Mouse (Mus musculus): ENCODE data around the gene Cant1. TPM values are rescaled to one million over a fixed set of nuclear protein-coding genes. Genes with fewer than 3 reads are reported as not detected.
A peak's percentile ranks its signal among the peaks of the same experiment; 100 is the strongest.

The Cant1 gene
- total RNA-seq (2021): 1 to 10 TPM; 9.3 to 9.9 TPM
- long read RNA-seq, experiment 1, full-length matches to known transcripts: 5 of 6 reads
- long read RNA-seq, experiment 1, partial matches to known transcripts: 0 of 6 reads
- long read RNA-seq, experiment 1, other reads (novel, unspliced or antisense): 1 of 6 reads
- long read RNA-seq, experiment 2, partial matches to known transcripts: 1 of 7 reads
- long read RNA-seq, experiment 2, other reads (novel, unspliced or antisense): 2 of 7 reads

DNA sequence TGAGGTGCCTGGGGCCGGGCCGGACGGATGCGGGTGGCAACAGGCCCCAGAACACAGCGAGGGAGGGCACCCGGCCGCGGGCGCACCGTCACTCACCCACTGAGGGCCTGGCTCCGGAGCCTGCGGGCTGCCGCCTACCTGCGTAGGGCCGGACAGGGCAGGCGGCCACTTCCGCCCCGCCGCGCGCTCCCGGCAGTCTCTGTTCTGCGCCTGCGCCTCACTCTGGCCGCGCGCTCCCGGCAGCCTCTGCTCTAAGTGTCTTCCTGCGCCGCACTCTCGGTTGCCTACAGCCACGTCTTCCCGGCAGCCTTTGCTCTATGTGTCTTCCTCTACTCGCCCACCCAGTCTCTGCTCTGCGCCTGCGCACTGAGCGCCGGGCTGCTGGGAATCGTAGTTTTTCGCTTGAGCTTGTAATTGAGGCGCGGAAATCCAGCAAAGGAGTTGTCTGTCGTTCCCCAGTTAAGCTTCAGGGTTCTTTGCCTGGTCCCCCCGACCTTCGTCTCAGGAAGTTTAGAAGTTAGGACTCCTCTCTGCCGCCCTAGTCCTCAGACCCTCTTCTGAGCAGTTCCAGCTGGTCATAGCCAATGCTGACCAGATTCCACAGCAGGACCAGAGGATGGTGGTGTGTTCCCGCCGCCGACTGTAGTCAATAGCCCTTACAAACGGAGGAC is at the start of gene Cant1:
TSS of gene Cant1 (minus strand) at position 253 of the 671 bp plus-strand sequence.
- DNase-seq: peak; percentile 98

DNA sequence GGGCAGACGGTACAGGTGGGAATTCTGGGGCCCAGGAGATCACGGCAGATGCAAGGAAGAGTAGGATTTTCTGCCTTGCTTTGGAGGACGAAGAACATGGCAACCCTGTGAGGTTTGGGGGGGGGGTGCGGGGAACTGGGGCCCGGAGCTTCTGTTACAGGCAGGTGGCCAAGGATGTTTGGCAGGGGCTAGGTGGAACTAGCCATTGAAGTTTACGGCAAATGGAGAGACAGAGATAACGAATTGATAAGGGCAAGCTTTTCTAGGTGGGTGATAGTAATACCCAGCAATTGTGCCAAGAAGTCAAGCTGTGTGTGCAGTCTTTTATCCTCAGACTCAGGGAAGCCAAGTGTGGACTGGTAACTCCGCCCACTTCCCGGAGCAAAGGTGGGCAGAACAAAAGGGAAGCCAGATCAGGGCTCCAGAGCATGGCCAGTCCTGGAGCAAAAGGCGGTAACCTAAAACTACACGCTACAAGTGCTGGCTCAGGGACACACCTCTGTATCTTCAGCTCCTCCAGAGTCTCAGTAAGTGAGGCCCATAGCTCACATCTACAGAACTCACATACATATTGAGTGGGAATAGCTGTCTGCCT is 48.7 kb upstream of the Cant1 start:
- DNase-seq: no peak

DNA sequence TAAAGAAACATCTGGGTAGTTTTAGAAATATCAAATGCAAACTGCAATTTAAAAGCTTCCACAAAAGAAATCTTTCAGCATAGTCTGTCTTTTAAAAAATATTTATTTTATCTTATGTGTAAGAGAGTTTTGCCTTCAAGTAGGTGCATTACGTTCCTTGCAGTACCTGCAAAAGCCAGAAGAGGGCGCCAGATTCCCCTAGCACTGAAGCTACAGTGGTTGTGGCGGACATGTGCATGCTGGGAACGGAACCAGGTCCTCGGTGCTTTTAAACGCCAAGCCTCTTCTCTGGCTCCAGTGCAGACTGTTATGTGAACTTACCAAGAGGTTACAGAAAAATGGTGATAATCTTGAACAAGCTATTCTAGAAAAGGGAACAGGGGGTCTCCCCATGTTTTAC is 41.4 kb upstream of the Cant1 start:
- no peak for DNase-seq

DNA sequence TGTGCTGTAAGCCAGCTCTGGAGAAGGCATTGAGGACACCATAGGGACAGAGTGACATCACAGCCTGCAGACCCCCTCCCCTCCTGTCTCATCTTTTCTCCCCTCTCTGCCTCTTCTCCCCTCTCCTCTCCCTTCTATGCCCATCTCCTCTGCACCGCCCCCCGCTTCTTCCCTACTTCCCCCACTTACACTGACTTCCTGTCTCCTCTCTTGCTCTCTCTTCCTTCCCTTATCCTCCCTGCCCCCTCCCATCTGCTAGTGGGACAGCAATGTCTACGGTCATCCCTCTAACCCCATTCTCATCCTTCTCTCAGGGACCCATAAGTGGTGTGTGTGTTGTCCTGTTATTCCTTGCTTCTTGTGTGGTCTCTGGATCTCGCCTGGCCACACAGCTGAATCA is 40.6 kb upstream of the Cant1 start:
- no peak for DNase-seq

DNA sequence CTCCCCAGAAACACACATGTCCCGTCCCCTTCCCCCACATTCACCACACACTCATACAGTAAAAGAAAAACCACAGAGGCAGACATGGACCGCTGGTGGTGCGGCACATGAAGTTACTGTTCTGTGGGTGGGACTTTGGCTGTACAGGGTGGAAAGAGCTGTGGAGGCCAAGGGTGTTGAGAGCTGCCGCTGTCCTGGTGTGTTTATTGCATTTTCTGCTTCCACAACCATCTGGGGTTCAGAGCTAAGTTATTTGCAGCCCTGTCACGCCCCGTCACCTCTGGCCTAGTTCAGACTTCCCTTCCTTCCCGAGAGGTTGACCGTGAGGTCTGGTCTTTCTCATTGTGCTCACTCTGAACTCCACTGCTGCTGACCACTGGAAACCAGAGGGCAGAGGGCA is 40.2 kb upstream of the Cant1 start:
- DNase-seq: peak; percentile 74

DNA sequence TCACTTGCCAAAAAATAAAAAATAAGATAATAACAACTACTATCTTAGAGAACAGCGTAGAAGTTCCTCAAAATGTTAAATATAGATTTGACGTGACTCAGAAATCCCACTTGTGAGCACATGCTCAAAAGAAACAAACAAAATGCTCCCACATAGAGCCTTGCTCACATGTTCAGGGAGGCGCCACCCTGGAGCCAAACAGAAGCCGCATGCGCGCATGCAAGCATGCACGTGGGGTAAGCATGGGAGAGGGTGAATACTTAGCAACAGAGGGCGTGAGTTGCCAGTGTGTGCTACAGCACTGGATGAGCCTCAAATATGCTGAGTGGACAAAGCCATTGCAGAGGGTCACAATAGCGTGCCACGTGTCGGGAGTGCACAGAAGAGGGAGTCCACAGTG is 38.1 kb upstream of the Cant1 start:
- DNase-seq: peak; percentile 44

DNA sequence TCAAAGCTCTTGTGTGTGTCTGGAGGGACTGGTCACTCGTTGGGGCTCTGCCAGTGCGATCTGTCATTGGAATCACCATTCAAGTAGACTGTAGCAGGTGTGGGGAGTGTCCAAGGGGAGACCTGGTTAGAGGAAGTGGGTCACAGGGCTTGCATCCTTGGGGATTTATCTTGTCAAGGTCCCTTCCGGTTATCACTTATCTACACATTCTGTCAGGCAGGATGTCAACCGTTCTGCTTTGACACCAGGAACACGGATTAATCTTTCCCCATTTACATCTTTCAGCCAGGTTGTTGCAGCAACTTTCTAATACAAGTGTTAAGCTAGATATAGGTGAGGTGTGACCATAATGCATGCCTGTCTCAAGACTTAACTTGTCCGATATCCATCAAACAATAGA is 36.9 kb upstream of the Cant1 start:
- no peak for DNase-seq

DNA sequence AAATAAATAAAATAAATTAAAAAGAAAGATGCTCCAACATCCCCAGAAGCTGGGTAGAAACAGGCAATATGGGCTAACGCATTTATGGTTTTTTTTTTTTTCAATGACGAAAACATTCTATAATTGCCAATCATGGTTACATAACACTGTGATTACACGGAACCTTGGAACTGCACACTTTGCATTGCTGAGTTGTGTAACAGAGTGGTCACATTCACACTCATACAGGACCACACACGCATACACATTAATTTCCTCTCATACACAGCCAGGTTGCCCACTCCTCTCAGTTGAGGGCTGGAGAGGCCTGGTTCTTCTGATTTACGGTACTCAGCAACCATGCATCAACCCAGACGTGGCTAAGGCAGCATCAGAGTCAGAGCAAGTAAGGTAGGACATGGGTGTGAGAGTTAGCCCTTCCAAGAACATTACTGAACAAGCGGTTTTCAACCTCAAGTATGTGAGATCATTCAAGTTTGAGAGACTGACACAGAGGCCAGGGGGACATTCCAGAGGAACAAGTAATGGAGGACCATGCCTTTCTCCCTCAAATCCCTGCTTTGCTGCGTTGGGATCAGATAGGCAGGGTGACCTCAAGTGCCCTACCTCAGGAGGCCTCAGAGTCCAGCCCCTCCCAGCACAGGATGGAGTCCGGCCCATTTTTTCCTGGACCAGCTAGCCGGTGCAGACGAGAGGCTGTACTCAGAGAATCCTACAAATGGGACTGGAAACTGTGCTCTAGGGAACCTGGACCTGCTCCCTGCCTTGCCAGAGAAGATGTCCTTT is 35.2 kb upstream of the Cant1 start:
- DNase-seq: peak; percentile 88

DNA sequence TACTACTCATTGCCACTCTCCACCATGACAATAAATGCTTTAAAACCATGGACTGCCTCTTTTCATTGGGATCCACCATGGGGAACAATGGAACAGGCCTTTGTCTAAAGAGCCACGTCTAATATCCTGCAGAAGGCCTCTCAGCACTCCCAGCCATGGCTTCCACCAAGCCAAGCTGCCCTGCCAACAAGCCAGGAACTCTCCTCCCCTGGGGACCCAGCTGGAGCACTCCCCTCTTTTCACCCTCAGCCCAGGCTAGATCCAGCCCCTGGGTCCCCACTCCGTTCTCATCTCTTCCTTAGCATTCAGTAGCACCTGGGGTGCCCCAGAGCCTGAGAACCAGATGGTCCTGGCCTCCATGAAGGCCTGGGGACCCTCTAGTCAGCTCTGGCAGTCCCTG is 34.1 kb upstream of the Cant1 start:
- no peak for DNase-seq

DNA sequence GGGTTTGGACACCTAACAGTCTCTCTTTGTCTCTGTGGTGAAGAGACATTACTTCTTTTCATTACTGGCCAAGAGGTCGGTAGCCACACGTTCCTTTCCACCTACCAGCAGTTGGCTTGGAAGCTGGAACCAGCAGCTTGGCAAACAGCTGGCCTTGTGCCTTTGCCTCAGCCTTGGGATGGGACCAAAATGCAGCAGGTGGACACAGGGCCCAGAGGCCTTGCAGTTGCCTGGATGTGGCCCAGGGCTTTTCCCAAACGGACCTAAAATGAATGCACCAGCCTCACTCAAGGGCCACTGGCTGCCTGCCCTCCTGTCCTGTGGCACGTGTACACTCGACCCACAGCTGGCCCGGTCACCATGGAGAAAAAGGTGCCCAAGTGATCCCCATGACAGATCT is 32.3 kb upstream of the Cant1 start:
- no peak for DNase-seq

DNA sequence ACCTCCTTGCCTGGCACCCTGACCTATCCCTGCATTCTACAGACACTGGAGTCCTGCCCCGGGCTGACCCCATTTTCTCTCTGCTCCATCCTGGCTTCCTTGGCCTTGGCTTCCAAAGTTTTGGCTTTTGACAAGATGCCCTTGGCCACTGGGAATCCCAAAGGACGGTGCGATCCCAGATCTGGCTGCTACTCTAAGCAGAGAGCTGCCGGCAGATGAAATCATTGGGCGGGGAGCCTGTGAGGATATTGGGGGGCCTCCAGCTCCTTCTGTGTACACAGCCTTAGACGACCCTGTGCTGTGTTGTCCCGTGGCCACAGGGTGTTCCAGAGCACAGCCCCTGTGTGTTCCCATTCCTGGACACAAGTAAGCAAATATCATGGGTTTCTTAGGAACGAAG is 29.5 kb upstream of the Cant1 start:
- peak; percentile 89 for DNase-seq

DNA sequence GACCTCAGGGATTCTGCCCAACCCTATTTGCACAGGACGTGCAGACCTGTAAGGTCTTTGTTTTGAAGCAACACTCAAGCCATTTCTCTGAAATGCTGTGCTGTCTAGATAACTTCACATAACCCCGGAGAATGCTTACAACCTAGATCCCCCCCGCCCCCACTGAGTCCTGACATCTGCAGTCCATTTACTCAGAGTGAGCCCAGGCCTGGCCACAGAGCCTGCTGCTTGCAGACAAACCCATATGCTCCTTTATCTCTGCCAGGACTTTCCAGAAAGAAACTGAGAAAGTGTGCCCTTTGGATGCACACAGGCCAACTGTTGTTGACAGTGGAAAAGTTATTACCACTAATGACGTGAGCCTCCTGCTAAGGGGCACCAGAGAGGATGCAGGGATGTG is 28.5 kb upstream of the Cant1 start:
- no peak for DNase-seq

DNA sequence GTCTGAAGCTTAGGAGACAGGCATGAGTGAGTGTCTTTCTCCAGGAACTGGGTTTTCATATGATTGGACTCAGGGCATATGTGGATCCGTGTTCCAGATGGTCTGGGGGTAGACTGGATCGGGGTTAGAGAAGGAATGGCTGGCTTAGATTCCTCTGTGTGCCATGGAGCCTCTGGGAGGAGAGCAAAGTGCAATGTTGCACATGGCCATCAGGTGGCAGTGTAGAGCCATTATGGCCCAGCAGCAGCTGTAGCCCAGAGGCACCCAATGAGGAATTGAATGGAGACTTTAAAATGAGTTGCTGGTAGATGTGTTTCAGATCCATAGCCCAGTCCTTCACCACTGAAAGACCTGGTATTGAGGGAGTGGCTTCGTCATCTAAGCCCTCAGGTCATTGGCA is 27.0 kb upstream of the Cant1 start:
- DNase-seq: no peak

DNA sequence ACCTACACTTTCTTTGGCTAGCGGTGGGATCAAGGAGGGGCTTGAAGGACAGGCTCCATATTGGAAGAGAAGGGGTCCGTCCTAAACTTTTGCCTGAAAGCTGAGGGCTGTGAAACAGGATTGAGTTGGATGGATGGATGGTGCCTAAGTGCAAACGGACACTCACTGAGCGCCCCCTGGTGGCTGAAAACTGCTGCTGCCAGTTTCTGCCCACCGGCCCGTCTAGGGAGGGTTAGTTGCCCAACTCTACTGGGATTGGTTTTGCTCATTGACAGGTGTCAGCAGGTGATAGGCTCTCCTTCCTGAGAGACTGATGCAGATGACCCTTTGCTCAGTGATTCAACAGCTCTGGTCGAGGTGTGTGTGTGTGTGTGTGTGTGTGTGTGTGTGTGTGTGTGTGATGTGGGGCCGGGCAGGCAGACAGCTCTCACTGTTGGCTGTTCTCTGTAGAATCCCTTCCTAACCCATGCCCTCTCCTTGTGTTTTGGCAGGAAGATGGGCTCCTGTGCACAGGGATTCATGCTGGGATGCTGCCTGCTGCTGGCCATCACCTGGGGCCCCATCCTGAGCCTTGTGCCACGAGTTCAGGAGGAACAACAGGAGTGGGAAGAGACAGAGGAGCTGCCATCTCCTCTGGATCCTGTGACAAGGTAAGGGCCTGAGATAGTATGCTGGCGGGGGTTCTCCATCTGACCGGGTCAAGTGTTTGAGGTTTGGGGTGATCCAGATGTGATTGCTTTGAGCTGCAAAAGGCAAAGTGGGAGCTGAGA is 24.5 kb upstream of the Cant1 start:
- no peak for DNase-seq

DNA sequence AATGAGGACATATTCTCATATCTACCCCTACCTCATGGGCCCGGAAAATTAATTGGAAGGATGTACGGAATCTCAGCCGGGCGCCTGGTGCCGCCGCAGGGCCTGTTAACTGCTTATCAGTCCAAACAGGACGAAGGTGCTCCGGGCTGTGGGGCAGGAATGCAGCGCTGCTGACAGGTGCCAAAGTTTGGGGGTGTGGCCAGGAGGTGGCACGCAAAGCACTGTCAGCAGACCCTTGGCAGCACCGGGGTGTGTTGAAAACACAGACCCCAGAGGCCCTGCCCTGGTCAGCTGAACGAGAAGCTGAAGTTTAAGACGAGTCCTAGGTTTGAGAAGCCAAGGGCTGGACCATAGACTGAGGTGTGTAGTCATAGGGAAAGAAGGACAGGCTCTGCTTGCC is 23.8 kb upstream of the Cant1 start:
- DNase-seq: no peak

DNA sequence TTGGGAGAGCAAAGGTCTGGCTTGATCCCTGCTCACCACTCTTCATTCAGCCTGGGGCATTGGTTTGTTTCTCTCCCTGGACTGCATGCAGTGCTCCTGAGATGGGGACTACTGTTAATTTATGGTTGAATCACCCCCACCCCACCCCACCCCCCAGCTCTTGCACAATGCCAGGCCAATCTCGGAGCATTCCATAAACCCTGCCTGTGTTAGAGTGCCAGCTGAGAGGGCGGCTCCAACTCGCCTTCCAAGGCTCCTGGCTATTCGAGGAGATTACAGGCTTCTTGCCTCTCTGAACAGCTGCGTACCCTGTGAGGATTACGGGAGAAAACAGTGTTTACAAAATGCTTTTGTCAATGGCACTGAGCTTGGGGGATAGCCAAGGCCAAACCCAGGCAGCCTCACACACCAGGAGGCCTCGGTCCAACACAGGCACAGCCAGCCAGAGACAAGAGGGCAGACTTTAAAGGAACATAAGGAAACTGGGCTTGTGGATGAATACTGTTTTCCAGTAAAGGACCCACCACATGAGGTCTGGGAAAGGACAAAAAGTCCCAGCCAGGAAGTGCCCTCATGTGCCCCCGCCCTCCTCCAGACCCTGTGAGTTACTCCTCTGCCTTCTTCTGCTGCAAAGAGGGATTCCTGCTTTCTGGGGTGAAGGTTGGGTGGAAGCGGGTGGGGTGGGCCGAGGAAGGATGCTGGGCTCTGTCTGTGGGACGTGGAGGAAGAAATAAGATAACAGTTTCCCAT is 20.0 kb upstream of the Cant1 start:
- DNase-seq: no peak

DNA sequence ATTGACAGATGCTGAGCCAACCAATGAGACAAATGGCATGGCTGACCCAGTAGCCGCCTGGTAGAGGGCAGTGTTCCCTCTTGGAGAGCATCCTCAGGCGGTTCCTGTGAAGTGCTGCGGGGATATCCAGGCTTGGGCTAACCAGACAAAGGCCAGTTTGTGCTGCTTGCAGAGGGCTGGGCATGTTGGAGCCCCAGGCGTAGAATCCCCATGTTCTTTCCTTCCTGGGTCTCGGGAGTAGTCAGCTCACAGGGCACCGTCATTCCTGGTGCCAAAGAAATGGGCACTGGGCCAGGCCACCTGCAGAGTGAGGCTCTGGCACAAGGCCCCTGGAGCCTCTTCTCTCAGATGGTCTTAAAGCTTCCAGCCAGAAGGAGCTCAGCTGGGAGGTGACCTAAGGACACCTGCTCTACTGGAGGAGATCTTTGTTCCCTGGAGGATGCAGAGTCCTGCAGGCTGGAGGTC is 17.6 kb upstream of the Cant1 start:
- DNase-seq: no peak

DNA sequence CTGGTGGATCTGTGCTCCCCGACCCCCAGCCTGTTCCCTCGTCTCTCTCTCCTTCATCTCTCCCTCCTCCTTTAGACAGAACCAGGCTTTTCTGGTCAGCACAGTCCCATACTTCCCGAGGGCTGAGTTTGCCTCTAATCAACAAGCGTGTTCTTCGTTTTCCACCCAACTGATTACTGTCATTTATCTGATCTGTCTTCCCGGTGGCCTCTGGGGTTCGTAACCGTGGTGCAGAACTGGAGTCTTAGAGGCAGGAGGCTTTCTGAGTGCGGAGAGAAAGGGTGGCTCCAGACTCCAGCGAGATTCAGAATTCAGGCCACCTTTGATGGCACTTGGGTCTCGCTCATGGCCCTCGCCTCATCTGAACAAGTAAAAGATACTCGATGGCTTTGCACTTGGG is 15.2 kb upstream of the Cant1 start:
- DNase-seq: no peak

DNA sequence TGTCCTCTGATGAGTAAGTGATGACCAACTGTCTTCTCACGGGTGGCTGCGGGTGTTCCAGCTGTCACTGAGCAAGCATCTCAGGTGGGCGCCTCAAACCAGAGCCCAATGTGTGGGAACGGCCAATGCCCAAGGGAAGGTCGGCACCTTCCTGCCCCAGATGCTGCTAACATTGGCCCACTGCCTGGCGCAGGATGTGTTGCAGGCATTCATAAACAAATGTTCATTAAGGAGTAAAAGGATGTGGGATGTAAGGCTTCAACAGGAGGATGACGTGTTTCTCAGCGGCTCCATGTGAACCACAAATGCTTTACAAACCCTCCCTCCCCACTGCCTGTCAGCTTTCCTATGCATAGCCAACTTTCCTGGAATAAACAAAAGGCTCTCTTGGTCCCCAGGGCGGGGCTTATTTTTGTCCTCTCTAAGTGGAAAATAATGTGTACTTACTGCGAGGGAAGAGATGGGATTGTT is 14.5 kb upstream of the Cant1 start:
- no peak for DNase-seq

DNA sequence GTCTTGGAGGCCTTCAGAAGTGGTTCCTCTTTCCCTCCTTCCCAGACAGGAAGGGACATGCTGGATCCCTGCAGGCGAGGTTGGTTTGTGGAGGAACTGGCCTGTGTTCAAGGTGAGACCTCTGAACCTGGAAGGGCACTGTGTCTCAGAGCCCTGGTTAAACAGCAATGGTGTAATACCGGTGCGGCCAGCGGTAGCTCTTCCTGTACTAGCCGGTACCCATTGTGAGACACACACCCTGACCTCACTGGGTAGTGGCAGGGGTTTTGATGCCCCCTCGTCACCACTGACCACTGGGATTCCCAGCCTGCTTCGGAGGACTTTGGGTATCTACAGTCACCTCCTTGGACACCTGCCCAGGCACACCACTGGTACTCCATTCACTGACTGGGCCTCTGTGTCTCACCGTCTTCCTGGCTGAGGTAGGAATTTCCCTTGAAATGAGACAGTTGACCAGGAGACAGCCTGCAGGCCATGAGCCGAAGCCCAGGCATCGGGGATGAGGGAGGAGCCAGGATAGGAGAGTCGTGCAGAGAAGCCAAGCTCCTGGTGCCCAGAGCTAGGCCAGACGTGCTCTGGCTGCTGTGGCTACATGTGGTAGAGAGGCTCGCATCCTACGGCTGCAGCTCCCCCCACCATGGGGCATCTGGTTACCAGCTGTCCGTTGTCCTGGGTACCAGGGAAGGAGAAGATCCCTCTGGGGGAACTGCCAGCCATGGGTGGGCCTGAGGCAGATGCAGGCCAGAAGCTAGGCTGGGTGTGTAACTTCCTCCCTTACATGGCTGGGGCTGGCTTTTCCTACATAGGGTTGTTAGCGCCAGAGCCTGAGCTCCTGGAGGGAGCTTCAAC is 12.4 kb upstream of the Cant1 start:
- DNase-seq: no peak
